Mouse (Mus musculus) heart, postnatal 0 days (tissue): ENCODE results near the gene Gm6614. TPM values are rescaled to one million over a fixed set of nuclear protein-coding genes. Genes with fewer than 3 reads are reported as not detected.
"Not testable (repeated sequence)": the region's sequence is repeated elsewhere in the genome, so short reads cannot be mapped to it uniquely, and the experiment has no call there.

ENCODE experiments used
- ATAC-seq: fragments of 200-750 bp; cut with Nextera tagmentation; 2 replicates; pipeline ENCODE4 v1.8.0; 2017; ENCODE audit warnings: low read depth, moderate number of reproducible peaks, moderate library complexity; ENCODE audit not compliant: insufficient read depth
- DNase-seq: peaks from one replicate; pipeline ENCODE4 v3.0.0-alpha.2; 2016; ENCODE audit warnings: low spot score
- H3K27ac ChIP-seq: fragments of 300-500 bp; sonication (generic); 2 replicates; pipeline ENCODE4 v1.5.1; 2014; ENCODE audit warnings: low read depth, mild to moderate bottlenecking
- H3K27me3 ChIP-seq: fragments of 300-500 bp; sonication (generic); 2 replicates; pipeline ENCODE4 v1.6.1; 2014; ENCODE audit warnings: low read length, mixed read lengths; ENCODE audit not compliant: control insufficient read depth, insufficient read depth
- H3K36me3 ChIP-seq: fragments of 300-500 bp; sonication (generic); replicated peaks from 2 replicates; pipeline ENCODE4 v1.6.1; 2014; ENCODE audit warnings: low read length, mixed read lengths; ENCODE audit not compliant: control insufficient read depth, insufficient read depth
- H3K4me1 ChIP-seq: fragments of 300-500 bp; sonication (generic); 2 replicates; pipeline ENCODE4 v1.6.1; 2014; ENCODE audit warnings: antibody characterized with exemption; ENCODE audit not compliant: control insufficient read depth, insufficient read depth
- H3K4me2 ChIP-seq: fragments of 300-500 bp; sonication (generic); 2 replicates; pipeline ENCODE4 v1.6.1; 2014; ENCODE audit warnings: low read depth, mild to moderate bottlenecking, low read length, moderate library complexity
- H3K4me3 ChIP-seq: fragments of 300-500 bp; sonication (generic); 2 replicates; pipeline ENCODE4 v1.5.1; 2014; ENCODE audit warnings: low read depth, low read length
- H3K9ac ChIP-seq: fragments of 300-500 bp; sonication (generic); replicated peaks from 2 replicates; pipeline ENCODE4 v1.6.1; 2014; ENCODE audit warnings: low read depth, low read length, mixed read lengths
- H3K9me3 ChIP-seq: fragments of 300-500 bp; sonication (generic); replicated peaks from 2 replicates; pipeline ENCODE4 v1.6.1; 2016; ENCODE audit warnings: low read length; ENCODE audit not compliant: control insufficient read depth
- CTCF ChIP-seq: IDR thresholded peaks from 2 replicates; pipeline ENCODE4 v1.5.1; 2016; ENCODE audit warnings: antibody characterized with exemption, control low read depth, low read depth
- EP300 ChIP-seq: IDR thresholded peaks from 2 replicates; pipeline ENCODE4 v1.6.1; 2016; ENCODE audit warnings: antibody characterized with exemption, low read depth
- WGBS: fragments of 180-500 bp; shearing (Covaris S2); extraction: QIAGEN DNeasy Blood & Tissue Kit; methylation state at CpG from one replicate; pipeline ENCODE4 v1.1.7; 2014; 5-methylcytosine and 5-hydroxymethylcytosine counted together
- polyA plus RNA-seq: library from polyadenylated mRNA; unstranded; fragments of >200 nt; fragmentation: Nextera tagmentation; extraction: Ambion mirVana; gene quantifications from 2 replicates; pipeline ENCODE4 v1.2.1, GENCODE M21; 2015
- total RNA-seq: library from RNA; depleted of rRNA; stranded (reverse); fragments of >200 nt; gene quantifications from 2 replicates; pipeline ENCODE4 v1.2.3, GENCODE M21; 2014; ENCODE audit warnings: low replicate concordance; rRNA removed

Gene Gm6614
- total RNA-seq (not detected in 2 replicates), polyA plus RNA-seq (not detected in 2 replicates)

DNA sequence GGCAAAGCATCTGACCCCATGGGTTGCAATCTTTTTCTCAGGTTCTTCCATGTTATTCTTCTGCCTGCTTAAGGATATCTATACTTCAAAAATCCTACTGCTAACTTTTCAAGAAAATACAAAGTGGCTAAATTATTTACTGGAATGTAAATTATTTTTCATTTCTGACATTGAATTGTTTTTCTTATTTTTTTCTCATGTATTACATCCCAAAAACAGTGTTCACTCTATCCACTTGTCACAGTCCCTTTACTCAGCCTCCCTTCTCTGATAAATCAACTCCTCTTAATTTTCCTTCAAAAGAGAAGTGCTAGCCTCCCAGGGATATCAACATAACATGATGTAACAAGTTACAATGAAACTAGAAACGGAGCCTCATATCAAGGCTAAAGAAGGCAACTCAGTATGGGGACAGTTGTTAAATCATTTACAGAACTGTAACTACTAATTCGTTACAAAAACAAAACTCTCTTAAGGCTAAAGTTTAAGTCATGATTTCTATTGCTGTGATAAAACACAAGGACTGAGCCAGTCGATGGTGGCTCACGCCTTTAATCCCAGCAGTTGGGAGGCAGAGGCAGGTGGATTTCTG, at the start of gene Gm6614:
Gene Gm6614 (minus strand): TSS at position 51 of the 592 bp plus-strand sequence.
- H3K27me3 ChIP-seq, result no peaks in the 10 kb centered on the region
- no peaks in the 10 kb centered on the region for H3K9me3 ChIP-seq
- H3K9ac ChIP-seq, result no peak within 1 kb of the TSS
- no peak within 1 kb of the TSS for H3K4me2 ChIP-seq
- H3K27ac ChIP-seq, result no peak within 1 kb of the TSS
- H3K36me3 ChIP-seq, result no peaks in the 10 kb centered on the region
- H3K4me3 ChIP-seq, result no peak within 1 kb of the TSS
- no peaks in the 10 kb centered on the region for H3K4me1 ChIP-seq
- TF ChIP-seq CTCF (no peak), EP300 (no peak)
- DNase-seq (no peak), ATAC-seq (no peak)
- WGBS, result 82% methylated on average over 4 of the region's 4 CpGs

DNA sequence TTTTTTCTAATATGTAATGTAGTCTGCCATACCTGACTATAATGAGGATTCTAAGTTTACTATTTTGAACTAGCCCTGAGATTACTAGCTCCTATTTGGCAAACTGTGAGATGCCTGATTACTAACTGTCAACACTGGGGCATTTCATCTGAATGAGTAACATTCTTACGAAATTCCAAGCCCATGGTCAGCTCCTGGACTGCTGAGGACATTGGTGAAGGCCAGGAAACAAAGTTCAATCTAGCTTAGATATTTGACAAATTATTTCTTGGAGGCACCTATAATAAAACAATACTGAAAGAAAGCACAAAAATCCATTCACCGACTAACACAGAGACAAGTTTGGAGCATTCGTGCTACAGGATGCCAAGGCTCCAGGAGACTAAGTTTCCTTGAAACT, 47.1 kb upstream of the Gm6614 start:
- H3K9me3 ChIP-seq, H3K27me3 ChIP-seq, H3K4me1 ChIP-seq, DNase-seq, H3K4me3 ChIP-seq, H3K4me2 ChIP-seq, H3K9ac ChIP-seq, H3K27ac ChIP-seq, H3K36me3 ChIP-seq, ATAC-seq: not testable (repeated sequence)
- 67% methylated on average over 3 of the region's 3 CpGs for WGBS

DNA sequence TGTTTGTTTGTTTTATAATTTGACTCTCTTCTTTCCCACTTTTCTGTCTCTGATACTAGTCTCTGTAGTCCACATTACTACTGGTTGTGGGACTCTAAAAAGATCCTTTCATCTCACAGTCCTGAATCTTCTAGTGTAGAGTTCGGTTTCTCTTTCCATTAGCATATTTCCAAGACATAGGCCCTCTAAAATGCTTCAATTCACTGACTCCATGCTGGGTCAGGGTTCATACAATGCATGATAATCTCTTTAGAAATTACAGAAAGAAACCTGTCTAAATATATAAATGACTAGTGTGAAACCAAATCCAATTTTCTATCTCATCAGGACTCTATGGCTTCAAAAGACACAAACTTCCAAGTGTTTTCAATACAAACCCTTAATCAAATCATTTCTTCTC, 36.5 kb upstream of the Gm6614 start:
- Histone ChIP-seq H3K4me1 (no peaks in the 10 kb centered on the region), H3K9me3 (no peaks in the 10 kb centered on the region), H3K4me2 (no peak overlapping the region), H3K27ac (no peak overlapping the region), H3K9ac (no peak overlapping the region), H3K36me3 (no peaks in the 10 kb centered on the region), H3K4me3 (no peak overlapping the region), H3K27me3 (no peaks in the 10 kb centered on the region)
- DNase-seq (no peak), ATAC-seq (no peak)
- TF ChIP-seq EP300, result no peak
- no peak for TF ChIP-seq CTCF
- 78% methylated on average over 1 of the region's 1 CpGs for WGBS

GRCm38 (mm10) chr6:142045746-142046145, 34.5 kb upstream of the Gm6614 start:
- Histone ChIP-seq H3K27me3 (no peaks in the 10 kb centered on the region), H3K4me1 (no peaks in the 10 kb centered on the region), H3K36me3 (no peaks in the 10 kb centered on the region), H3K27ac (no peak overlapping the region), H3K4me3 (no peak overlapping the region), H3K9me3 (no peaks in the 10 kb centered on the region), H3K4me2 (no peak overlapping the region), H3K9ac (no peak overlapping the region)
- ATAC-seq (no peak), DNase-seq (no peak)
- TF ChIP-seq EP300, result no peak
- no peak for TF ChIP-seq CTCF
- 82% methylated on average over 2 of the region's 2 CpGs for WGBS

DNA sequence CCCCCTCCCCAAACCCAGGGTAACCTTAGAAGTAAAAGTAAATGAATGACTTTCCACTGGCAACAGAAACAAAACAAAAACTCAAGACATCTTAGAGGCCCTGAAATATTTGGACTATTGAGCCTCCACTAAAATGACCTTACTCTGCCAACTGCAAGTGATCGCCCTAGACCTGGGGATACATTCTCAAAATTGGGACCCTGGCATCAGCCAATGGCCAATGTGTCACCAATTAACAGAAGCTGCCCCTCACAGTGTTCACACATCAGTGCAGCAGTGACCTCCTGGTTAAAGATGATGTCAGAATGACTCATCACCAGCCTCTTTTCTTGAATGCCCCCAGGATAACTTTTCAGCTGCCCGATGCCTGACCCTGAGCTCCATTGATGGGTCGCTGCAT, 30.7 kb upstream of the Gm6614 start:
- Histone ChIP-seq H3K4me1 (no peaks in the 10 kb centered on the region), H3K4me2 (no peak overlapping the region), H3K27me3 (no peaks in the 10 kb centered on the region), H3K27ac (no peak overlapping the region), H3K4me3 (no peak overlapping the region), H3K36me3 (no peaks in the 10 kb centered on the region), H3K9ac (no peak overlapping the region), H3K9me3 (no peaks in the 10 kb centered on the region)
- ATAC-seq (no peak), DNase-seq (no peak)
- no peak for TF ChIP-seq CTCF
- TF ChIP-seq EP300, result no peak
- WGBS, result 84% methylated on average over 3 of the region's 3 CpGs
